Mouse (Mus musculus) left cerebral cortex, adult 11 months (tissue): Measurements from ENCODE around the gene P2ry10.
"Not testable (repeated sequence)": the region's sequence is repeated elsewhere in the genome, so short reads cannot be mapped to it uniquely, and the experiment has no call there.

ENCODE experiments used
- DNase-seq: peaks from one replicate; pipeline ENCODE4 v3.0.0; 2022; ENCODE audit warnings: low spot score

Gene P2ry10

GRCm38 (mm10) chrX:107088177-107088576 lies at the start of gene P2ry10:
Gene P2ry10, plus strand, starts transcription at chrX:107088492.
- DNase-seq = no peak

DNA sequence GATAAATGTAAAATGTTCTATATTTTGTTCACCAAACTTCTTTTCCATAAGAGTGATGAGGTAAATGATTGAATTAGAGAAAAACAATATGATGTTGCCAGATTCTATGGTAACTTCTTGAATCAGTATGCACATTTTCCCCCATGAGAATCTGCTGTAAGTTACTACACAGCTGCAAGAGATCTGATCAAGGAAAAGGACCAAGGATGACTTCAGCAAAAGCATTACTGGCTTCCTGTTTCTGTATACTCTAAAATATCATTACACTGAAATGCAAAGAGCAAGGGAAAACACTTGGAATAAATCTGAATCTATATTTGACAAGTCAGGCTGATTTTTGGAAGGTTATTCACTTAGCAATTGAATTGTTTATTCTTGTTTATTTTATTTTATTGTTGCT lies 49.1 kb upstream of the P2ry10 start:
- DNase-seq = no peak

DNA sequence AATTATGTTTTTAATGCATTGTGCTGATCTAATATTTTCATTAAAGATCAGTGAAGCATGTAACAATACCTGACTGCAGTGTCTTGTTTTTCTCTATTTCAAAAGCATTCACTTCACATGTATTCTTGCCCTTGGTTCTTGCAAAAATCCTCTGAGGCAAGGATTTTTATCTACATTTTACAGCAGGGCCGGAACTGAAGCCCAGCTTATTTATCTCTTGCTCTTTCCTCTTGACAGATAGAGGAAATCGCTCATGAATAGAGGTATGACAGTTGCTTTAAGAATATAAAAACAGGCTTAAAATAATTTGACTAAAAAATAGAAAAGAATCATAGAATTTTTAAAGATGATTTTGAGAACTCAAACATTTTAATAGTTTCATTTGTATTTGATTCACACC lies 48.7 kb upstream of the P2ry10 start:
- no peak for DNase-seq

- DNase-seq = no peak
Measured at GRCm38 (mm10) chrX:107042367-107042766, 45.9 kb upstream of the P2ry10 start.

DNA sequence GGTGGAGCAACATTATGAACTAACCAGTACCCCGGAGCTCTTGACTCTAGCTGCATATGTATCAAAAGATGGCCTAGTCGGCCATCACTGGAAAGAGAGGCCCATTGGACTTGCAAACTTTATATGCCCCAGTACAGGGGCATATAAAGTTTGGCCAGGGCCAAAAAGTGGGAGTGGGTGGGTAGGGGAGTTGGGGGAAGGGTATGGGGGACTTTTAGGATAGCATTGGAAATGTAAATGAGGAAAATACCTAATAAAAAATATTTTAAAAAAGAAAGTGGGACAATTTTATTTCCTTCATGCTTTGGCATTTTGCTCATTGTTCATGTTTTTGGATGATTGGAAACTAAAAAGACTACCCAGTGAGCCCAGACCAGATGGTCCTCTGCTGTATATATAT lies 4.9 kb upstream of the P2ry10 start:
- DNase-seq = not testable (repeated sequence)

GRCm38 (mm10) chrX:107084320-107084719 lies 4.0 kb upstream of the P2ry10 start:
- no peak for DNase-seq

- no peak for DNase-seq
Measured at GRCm38 (mm10) chrX:107089131-107089530, 839 bp downstream of the P2ry10 start.

DNA sequence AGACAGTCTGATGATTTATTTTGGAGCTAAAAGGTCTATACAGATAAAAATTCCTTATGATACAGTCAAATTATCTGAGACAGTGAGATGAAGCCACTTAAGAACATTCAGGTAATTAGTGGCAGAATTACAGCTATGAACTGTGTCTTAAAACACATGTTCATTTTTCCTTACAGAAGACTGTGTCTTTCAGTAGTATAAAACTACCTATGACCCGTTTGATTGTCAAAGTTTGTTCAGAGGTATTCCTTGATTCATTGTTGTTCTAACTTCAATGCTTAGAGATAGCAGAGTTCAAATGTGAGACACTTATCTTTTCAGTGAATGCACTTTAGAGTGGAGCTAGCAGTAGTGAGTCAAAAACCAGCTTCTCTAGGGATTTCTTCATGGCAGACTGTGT lies 1.6 kb downstream of the P2ry10 start:
- DNase-seq = no peak

DNA sequence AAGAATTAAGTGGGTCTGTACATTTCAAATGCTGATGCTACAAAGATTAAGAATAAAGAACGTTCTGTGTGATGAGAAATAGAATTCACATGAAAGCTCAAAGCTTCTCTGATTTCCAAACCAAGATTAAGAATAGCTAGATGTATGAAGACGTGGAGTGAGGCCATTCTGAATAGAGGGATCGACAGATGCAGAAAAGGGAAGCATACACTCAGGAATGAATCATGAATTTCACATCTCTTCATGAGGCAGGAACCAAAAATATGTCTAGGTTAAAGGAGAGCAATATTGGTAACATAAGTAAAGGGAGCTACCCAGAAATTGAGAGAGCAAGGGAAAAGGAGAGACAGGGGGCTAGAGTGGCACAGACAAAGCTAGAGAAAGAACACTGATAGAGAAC lies 7.3 kb downstream of the P2ry10 start:
- DNase-seq = no peak

- DNase-seq = no peak
Measured at GRCm38 (mm10) chrX:107116333-107116732, 28.0 kb downstream of the P2ry10 start.

GRCm38 (mm10) chrX:107116987-107117386 lies 28.7 kb downstream of the P2ry10 start:
- DNase-seq = no peak

DNA sequence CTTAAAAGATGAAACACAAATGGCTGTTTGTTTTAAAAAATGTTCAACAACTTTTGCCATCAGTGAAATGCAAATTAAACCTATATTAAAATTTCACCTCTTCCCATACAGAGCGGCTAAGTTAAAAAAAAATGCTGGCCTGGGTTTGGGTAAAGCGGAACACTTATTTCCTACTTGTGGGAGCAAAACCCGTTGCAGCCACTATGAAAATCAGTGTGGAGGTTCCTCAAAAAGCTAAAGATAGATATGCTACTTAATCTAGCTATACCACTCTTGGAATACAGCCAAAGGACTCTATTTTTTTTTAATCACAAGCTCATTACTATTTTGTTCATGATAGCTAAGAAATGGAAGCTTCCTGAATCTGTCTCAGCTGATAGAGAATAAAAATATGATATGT lies 54.9 kb downstream of the P2ry10 start:
- DNase-seq = no peak

- DNase-seq = no peak
Measured at GRCm38 (mm10) chrX:107143930-107144329, 55.6 kb downstream of the P2ry10 start.

DNA sequence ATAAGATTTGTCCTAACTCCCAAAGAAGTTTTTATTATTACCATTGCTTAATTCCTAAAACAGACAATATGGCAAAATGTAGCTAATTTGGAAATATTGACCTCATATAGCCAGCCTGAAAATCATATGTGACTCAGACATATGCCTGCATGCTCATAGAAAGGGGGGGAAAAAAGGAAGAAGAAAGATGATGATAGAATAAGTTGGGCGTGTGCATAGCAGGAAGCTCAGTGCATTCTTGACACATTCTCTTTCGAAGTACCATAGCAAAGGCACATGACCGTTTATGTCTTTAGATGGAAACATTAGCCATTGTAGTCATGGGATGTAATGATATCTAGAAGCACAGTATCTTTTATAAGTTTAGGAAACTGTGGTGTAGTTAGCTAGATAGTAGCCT lies 60.4 kb downstream of the P2ry10 start, which contains the start of gene P2ry10b:
Gene P2ry10b (plus strand): TSS at position 247 of the 400 bp plus-strand sequence.
- no peak for DNase-seq

DNA sequence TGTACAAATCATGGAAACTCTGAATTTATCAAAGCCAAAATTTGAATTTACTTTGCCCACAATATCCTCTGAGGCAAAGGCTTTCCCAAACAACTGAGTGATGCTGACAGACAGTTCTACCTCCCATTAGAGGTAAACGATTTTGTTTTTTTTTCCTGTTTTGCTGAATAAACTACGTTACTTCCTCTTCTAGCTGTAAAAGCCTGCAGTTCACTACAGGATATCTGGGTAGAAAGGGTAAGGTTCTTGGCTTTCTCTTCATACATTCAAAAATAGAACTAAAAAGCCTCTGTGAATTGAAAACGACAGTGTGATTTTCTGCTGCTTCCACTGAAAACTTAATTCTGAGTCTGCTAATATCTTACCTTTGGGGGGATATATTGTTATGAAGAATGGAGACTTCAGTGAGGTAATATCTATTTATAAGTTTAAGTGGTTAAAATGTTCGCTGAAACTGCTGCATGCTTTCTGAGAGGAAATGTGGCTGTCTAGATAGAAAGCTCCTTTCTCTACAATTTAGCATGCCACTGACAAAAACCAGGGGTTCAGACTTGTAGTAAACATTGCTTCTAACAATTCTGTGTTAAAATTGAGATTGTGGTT lies 61.2 kb downstream of the P2ry10 start:
- DNase-seq = no peak

- DNase-seq = no peak
Measured at GRCm38 (mm10) chrX:107150027-107150426, 61.7 kb downstream of the P2ry10 start.

- DNase-seq = no peak
Measured at GRCm38 (mm10) chrX:107150752-107151515, 62.6 kb downstream of the P2ry10 start.
